Mouse (Mus musculus) brain, embryonic 18.5 days (tissue): ENCODE results near the gene Msh5.
"Not testable (repeated sequence)": the region's sequence is repeated elsewhere in the genome, so short reads cannot be mapped to it uniquely, and the experiment has no call there.

ENCODE experiments used
- DNase-seq: peaks from one replicate; pipeline ENCODE4 v3.0.0-alpha.2; 2012; ENCODE audit warnings: low read depth, low spot score

Gene Msh5

GRCm38 (mm10) chr17:35023756-35024155 is 22.8 kb downstream of the Msh5 start:
- DNase-seq: no peak

GRCm38 (mm10) chr17:35023221-35023620 is 23.3 kb downstream of the Msh5 start:
- DNase-seq: no peak

GRCm38 (mm10) chr17:35022541-35023060 is 23.9 kb downstream of the Msh5 start:
- DNase-seq: no peak

DNA sequence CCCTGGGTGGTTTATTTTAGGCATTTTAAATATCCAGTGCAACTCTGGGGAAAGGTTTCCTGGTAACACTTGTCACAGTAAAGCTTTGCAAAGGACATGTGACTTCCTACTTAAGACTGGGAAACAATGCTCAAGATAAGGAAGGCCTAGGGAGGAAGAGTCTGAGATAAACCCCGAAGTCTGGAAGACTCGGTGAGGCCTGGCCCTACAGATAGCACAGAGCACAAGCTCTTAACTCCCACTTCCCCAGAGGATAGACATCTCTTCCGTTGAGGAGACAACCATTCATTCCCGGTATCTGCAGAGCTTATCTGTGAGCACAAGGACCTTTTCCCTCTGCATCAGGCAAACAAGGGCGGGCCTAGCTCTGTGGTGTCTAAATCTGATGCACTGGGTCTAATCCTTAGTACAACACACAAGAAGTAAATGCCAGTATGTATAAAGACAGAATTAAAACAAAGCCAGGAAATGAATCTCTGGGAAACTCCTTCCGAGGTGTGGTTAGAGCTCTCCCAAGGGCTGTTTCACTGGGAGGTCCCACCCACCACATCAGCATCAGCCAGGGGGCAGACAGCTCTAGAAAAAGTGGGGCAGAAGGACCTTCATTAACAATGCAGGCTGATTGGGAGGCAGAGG is 24.6 kb downstream of the Msh5 start:
- no peak for DNase-seq

DNA sequence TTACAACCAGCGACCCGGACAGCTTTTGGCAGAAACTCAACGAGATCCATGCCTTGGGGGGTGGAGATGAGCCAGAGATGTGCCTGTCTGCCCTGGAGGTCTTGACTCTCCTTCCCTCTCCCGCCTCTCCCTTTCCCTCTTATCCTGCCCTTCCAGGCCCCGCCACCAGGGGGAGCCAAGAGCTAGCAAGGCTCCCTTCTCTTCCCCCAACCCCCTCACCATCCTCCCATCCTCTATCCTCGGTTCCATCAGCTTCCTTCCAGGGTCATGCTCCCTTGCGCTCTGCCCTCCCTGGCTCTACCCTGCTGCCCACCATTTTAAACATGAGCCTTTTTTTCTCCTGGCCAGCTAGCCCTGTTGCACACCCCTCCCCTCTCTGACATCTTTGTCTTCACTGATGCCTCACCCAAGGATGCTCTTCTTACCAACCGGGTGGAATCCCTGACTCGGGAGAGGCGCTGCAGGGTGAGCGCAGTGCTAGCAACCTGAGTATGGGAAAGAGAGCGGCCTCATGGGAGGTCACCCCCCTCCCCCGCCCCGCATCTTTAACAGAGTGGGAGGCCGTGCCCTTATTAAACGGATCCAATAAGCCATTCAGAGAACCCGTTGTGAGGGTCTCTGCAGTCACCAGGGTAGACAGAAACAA is 25.3 kb downstream of the Msh5 start:
- DNase-seq: no peak

- no peak for DNase-seq
Measured at GRCm38 (mm10) chr17:35020551-35020950, 26.0 kb downstream of the Msh5 start.

GRCm38 (mm10) chr17:35019894-35020293 is 26.7 kb downstream of the Msh5 start:
- no peak for DNase-seq

- DNase-seq: no peak
Measured at GRCm38 (mm10) chr17:35018171-35018570, 28.4 kb downstream of the Msh5 start.

- no peak for DNase-seq
Measured at GRCm38 (mm10) chr17:35017706-35018030, 28.9 kb downstream of the Msh5 start.

- DNase-seq: no peak
Measured at GRCm38 (mm10) chr17:35016791-35017705, 29.5 kb downstream of the Msh5 start.

DNA sequence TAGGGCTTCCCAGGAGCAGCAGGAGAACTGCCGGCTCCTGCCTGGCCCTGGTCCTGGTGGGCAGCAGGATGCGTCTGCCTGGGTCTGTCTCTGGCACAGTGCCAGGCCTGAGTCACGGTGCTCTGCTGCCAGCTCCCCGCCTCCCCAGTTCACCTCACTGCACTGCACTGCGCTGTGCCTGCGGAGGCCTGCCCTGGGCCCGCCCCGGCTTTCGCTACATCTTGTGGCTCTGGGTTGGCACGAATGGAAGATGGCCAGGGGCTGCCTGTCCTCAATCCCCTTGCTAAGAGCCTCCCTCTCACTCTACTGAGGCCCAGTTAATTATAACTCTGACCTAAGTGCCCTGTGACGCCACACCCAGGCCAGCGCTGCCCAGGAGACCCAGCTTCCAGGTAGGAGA is 30.2 kb downstream of the Msh5 start, which contains the start of gene Vwa7:
Vwa7 (plus strand) TSS at position 204 of the 400 bp plus-strand sequence.
- DNase-seq: no peak

DNA sequence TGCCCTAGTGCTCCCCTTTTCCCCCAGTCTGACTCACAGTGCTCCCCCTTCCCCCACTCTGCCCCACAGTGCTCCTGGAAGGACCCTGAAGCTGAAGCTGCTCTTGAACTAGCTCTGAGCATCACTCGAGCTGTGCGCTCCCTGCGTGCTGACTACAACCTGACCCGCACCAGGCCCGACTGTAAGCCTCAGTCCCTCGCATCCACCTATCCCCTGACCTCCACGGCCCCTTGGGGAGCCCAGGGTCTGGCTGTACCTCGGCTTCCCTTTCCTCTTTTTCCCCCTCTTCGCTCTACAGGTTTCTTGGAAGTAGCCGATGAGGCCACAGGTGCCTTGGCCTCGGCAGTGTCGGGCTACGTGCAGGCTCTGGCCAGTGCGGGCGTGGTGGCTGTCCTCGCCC is 31.2 kb downstream of the Msh5 start:
- DNase-seq: no peak

DNA sequence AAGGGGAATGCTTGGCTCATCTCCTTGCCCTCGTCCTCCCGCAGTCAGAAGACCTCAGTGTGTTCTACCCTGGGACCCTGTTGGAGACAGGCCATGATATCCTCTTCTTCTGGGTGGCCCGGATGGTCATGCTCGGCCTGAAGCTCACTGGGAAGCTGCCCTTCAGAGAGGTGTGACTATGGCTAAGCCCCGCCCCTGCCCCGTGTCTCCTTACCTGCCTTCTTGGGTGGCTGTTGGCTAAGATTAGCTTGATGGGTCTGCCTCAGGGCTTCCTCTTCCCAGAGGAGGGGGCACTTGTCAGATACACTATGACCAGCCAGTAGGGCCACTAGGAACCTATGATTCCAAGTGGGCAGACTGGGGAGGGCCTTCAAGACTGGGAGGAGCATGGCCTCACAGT is 33.3 kb downstream of the Msh5 start:
- no peak for DNase-seq

- no peak for DNase-seq
Measured at GRCm38 (mm10) chr17:35012430-35012829, 34.1 kb downstream of the Msh5 start.

DNA sequence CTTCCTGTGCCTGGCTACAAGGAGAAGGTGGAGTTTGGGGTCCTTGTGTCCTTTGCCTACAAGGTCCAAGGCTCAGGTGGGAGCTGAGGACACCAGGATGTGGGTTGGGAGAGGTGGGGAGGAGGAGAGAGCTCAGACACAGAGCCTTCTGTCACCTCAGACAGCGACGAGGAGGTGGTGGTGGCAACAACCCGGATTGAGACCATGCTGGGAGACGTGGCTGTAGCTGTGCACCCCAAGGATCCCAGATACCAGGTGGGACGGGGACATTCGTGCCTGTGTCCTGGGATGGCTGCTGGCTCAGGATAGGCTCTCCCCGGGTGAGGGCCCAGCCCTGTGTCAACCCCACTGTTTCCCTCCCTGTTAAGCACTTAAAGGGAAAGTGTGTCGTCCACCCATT is 35.1 kb downstream of the Msh5 start:
- DNase-seq: no peak

DNA sequence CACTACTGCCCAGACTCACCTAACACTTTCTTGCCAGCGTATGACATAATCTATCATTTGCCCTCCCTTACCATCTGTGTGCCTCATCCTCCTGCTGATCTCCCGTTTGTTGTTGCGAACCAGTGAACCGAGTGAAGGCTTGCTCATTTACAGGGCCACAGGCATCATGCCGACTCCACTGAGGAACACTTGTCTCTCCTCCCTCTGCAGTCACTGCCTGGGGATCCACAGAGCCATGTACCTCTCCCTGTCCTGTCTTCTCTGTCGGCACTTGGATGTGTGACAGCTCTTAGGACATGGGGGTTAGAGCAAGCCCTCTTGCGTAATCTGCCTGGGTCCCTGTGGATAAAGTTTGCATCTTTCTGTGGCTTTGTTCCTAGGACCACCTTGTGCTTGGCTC is 37.0 kb downstream of the Msh5 start:
- DNase-seq: no peak

DNA sequence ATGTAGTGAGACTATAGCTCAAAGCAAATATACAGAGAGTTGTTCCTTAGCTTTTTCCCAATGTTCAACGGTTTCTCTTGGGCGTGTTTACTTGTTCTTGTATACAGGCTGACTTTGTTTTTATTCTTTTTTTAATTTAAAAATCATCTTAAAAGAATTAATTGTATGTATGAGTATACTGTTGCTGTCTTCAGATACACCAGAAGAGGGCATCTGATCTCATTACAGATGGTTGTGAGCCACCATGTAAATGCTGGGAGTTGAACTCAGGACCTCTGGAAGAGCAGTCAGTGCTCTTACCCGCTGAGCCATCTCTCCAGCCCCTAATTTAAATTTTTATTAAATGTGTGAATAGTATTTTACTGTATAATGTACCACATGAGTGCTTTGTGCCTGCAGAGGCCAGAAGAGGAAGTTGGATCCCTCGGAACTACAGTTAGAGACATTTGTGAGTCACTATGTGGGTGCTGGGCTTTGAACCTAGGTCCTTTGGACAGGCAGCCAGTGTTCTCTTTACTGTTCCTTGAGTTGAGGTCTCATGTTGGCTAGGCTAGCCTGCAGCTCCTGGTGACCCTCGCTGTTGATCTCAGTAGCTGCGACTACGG is 39.1 kb downstream of the Msh5 start:
- no peak for DNase-seq

DNA sequence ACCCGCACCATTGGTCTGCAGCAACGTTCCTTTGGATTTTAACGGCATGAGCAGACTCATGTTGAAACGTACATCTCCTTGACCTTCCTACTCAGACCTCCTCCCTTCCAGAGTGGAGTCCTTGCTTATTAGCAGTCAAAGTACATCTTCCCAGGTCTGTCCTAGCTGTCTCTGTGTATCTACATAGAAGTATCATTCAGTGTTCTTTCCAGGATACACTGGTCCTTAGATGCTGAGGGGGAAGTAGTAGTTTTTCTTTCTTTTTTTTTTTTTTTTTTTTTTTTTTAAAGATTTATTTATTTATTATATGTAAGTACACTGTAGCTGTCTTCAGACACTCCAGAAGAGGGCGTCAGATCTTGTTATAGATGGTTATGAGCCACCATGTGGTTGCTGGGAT is 40.6 kb downstream of the Msh5 start:
- DNase-seq: not testable (repeated sequence)

DNA sequence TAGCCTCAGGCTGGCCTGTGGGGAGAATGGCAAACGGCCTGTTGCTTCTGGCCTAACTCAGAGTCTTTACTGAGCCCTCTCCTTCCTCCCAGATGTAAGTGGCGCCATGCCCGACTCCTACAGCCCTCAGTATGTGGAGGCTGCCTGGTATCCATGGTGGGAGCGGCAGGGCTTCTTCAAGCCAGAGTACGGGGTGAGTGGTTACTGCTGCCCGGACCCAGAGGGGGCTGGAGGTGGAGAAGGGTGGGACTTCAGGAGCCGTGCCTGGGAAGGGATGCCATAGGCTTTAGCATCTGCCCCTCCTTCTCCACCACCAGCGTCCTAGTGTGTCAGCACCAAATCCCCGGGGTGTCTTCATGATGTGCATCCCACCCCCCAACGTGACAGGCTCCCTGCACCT is 41.4 kb downstream of the Msh5 start:
- no peak for DNase-seq

- DNase-seq: no peak
Measured at GRCm38 (mm10) chr17:35004075-35004717, 42.3 kb downstream of the Msh5 start.

GRCm38 (mm10) chr17:35003022-35003838 is 43.3 kb downstream of the Msh5 start:
- DNase-seq: no peak
